Mouse (Mus musculus) right cerebral cortex, postnatal 25 days (tissue): ENCODE data around the gene Shank1.
"Not testable (repeated sequence)": the region's sequence is repeated elsewhere in the genome, so short reads cannot be mapped to it uniquely, and the experiment has no call there.

Experiments used
- DNase-seq: peaks from one replicate; pipeline ENCODE4 v3.0.0; 2022

The Shank1 gene

GRCm38 (mm10) chr7:44309475-44310284, at the start of gene Shank1:
TSS of gene Shank1 (plus strand) at chr7:44310253.
- DNase-seq: no peak

DNA sequence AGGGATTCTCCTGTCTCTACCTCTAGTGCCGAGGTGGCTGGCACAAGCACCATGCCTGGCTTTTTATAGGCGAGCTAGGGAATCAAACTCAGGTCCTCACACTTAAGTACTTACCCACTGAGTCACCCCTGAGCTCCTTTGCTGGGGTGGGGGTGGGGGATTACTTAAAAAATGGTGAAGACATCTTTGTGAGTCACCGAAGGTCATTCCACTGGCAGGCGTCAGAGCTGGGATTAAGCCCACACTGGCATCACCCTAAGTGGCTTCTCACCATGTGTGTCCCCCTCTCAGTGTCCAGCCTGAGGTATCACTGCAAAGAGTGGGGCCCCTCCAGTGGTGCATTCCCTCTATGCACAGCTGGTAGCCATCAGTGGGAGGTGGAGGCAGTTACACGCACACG, 49.6 kb upstream of the Shank1 start:
- no peak for DNase-seq

DNA sequence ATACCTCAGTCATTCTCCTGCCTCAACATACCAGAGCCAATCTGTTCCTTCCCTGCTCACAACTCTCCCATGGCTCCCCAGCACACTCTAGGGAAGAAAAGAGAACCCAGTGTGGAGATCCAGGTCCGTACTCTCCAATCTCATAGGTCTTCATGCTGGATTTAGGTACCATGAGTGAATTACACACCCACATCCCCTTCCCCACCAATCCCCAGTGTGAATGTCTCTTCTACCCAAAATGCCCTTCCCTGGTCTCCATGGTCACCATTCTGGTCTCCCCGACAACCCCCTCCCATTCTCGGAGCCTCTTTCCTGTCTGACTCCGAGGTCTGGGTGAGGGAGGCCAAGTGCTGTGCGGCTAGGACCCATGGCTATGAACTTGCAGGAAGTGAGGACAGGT, 48.9 kb upstream of the Shank1 start, which contains the start of gene Gm15517:
Gene Gm15517, plus strand, starts transcription at position 301 of the 400 bp plus-strand sequence.
- DNase-seq: no peak

- DNase-seq: peak; percentile 91
Observed at GRCm38 (mm10) chr7:44262791-44263643, 47.0 kb upstream of the Shank1 start.

- DNase-seq: no peak
Observed at GRCm38 (mm10) chr7:44268117-44268516, 41.9 kb upstream of the Shank1 start.

GRCm38 (mm10) chr7:44269397-44269796, 40.7 kb upstream of the Shank1 start:
- DNase-seq: no peak

- no peak for DNase-seq
Observed at GRCm38 (mm10) chr7:44271309-44271708, 38.7 kb upstream of the Shank1 start.

DNA sequence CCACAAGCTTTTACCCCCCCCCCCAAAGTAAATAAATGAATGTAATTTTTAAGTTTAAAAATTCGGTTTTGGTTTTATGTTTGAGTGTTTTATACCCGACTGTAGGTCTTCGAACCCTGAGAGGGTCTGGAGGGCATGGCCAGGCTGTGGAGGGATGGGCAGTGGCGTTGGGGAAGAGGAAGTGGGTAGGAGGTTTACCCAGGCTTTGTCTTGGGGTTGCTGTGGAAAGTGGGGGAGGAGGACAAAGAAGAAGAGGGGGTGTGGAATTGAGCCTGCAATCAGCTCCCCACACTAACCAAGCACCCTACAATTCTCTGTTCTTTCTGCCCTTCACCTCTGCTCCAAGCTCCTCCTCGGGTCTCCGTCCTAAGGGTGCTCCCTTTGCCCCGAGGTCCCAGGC, 37.5 kb upstream of the Shank1 start:
- no peak for DNase-seq

- no peak for DNase-seq
Observed at GRCm38 (mm10) chr7:44273446-44273845, 36.6 kb upstream of the Shank1 start.

DNA sequence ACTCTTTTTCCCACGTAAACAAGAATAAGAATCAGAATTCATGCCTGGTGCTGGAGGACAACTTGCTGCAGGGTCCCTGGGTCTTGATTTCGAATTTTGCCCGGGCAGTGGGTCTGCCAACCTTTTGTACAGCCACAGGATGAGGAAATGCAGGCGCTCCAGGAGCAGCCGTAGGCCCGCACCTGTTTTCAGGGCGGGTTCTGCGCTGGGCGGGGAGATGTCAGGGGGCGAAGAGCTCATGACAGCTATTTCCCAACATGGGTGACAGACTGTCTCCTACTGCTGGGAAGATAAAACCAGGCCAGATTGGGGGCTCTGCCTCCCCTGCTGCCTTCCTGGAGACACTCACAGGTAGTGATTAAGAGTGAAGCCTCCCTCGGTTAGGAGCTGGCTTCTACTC, 36.0 kb upstream of the Shank1 start:
- DNase-seq: no peak

GRCm38 (mm10) chr7:44275546-44275945, 34.5 kb upstream of the Shank1 start:
- no peak for DNase-seq

- DNase-seq: no peak
Observed at GRCm38 (mm10) chr7:44276461-44277249, 33.4 kb upstream of the Shank1 start.

GRCm38 (mm10) chr7:44277250-44277622, 32.8 kb upstream of the Shank1 start:
- DNase-seq: no peak

GRCm38 (mm10) chr7:44280959-44281358, 29.1 kb upstream of the Shank1 start:
- no peak for DNase-seq

- DNase-seq: no peak
Observed at GRCm38 (mm10) chr7:44281586-44281985, 28.5 kb upstream of the Shank1 start.

DNA sequence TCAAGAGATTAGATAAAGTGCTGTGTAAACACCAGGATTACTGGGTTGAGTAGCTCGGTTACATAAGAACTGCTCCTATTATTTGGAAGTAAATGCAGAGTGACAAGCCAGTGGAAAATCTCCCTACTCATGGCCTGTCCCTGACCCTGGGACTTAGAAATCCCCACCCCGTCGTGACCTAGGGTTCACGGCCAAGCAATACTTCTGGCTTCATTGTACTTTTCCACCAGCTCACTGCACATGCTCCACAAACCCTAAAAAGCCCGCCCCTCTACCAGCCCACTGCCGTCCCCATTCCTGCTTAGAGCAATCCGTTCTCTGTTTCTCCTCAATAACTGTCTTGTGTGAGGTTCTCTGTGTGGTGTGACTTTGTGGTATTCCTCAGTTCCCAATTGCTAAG, 22.3 kb upstream of the Shank1 start:
- no peak for DNase-seq

- DNase-seq: no peak
Observed at GRCm38 (mm10) chr7:44290986-44291385, 19.1 kb upstream of the Shank1 start.

DNA sequence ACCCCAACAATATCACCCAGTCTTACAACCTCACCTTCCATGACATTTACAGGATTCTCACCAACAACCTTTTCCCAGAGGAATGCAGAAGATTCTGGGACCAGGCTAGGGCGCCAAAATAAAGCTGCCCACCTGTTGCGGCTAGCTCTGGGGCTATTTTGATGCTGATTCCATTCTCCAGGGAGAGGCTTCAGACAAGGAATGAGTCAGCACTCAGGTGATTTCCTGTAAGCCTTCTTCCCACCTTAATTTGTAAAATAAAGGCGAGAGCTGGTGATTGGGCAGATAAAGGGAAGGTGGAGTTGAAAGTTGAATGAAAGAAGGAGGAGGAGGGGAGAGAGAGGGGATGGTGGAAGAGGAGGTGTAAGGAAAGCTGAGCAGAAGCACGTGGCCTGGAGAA, 18.6 kb upstream of the Shank1 start:
- DNase-seq: no peak

- DNase-seq: not testable (repeated sequence)
Observed at GRCm38 (mm10) chr7:44297501-44297900, 12.6 kb upstream of the Shank1 start.

- DNase-seq: no peak
Observed at GRCm38 (mm10) chr7:44303346-44304340, 6.4 kb upstream of the Shank1 start.

DNA sequence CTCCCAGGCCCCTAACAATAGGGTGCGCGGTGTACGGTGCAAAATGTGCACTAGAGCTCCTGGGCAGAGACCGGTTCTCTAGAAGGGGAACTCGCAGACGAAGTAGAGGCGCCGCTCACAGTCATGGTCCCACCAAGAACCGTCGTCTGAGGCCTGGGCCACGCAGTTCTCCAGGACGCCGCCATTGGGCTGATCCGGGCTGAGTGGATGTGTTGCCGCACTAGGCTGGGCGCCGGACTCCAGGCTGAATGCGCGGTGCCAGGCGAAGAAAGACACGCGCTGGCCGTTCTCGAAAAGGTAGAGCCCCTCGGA, 5.6 kb upstream of the Shank1 start:
- DNase-seq: no peak
